Mouse (Mus musculus): ENCODE data around the gene Tmtc2.

Tmtc2 gene

GRCm38 (mm10) chr10:105500482-105500881 lies 73.8 kb downstream of the Tmtc2 start:
- DNase-seq (ENCODE audit: low spot score), result no peak

GRCm38 (mm10) chr10:105495248-105495647 lies 79.0 kb downstream of the Tmtc2 start:
- DNase-seq (ENCODE audit: low spot score), result no peak

GRCm38 (mm10) chr10:105492485-105492884 lies 81.8 kb downstream of the Tmtc2 start:
- DNase-seq (ENCODE audit: low spot score), result no peak

GRCm38 (mm10) chr10:105490748-105491147 lies 83.5 kb downstream of the Tmtc2 start:
- DNase-seq (ENCODE audit: low spot score), result no peak

GRCm38 (mm10) chr10:105489970-105490735 lies 84.1 kb downstream of the Tmtc2 start:
- DNase-seq (ENCODE audit: low spot score), result peak; percentile 61

- no peak for DNase-seq (ENCODE audit: low spot score)
Observed at GRCm38 (mm10) chr10:105486977-105487376, 87.3 kb downstream of the Tmtc2 start.

- DNase-seq (ENCODE audit: low spot score), result peak; percentile 75
Observed at GRCm38 (mm10) chr10:105484355-105485094, 89.7 kb downstream of the Tmtc2 start.

- DNase-seq (ENCODE audit: low spot score), result no peak
Observed at GRCm38 (mm10) chr10:105479771-105480170, 94.5 kb downstream of the Tmtc2 start.

GRCm38 (mm10) chr10:105477623-105478238 lies 96.5 kb downstream of the Tmtc2 start:
- DNase-seq (ENCODE audit: low spot score), result no peak

- no peak for DNase-seq (ENCODE audit: low spot score)
Observed at GRCm38 (mm10) chr10:105474162-105474830, 100.0 kb downstream of the Tmtc2 start.

- no peak for DNase-seq (ENCODE audit: low spot score)
Observed at GRCm38 (mm10) chr10:105464378-105464777, 109.9 kb downstream of the Tmtc2 start.

GRCm38 (mm10) chr10:105453441-105453840 lies 120.8 kb downstream of the Tmtc2 start:
- no peak for DNase-seq (ENCODE audit: low spot score)

GRCm38 (mm10) chr10:105447191-105447590 lies 127.1 kb downstream of the Tmtc2 start:
- DNase-seq (ENCODE audit: low spot score), result no peak

GRCm38 (mm10) chr10:105444309-105444708 lies 129.9 kb downstream of the Tmtc2 start:
- no peak for DNase-seq (ENCODE audit: low spot score)

GRCm38 (mm10) chr10:105434879-105435278 lies 139.4 kb downstream of the Tmtc2 start:
- no peak for DNase-seq (ENCODE audit: low spot score)

GRCm38 (mm10) chr10:105430885-105431284 lies 143.4 kb downstream of the Tmtc2 start:
- DNase-seq (ENCODE audit: low spot score), result peak; percentile 61

GRCm38 (mm10) chr10:105430232-105430631 lies 144.0 kb downstream of the Tmtc2 start:
- DNase-seq (ENCODE audit: low spot score), result peak; percentile 53

GRCm38 (mm10) chr10:105428080-105428479 lies 146.2 kb downstream of the Tmtc2 start:
- no peak for DNase-seq (ENCODE audit: low spot score)

GRCm38 (mm10) chr10:105427625-105428024 lies 146.6 kb downstream of the Tmtc2 start:
- DNase-seq (ENCODE audit: low spot score), result no peak

- DNase-seq (ENCODE audit: low spot score), result no peak
Observed at GRCm38 (mm10) chr10:105425052-105425451, 149.2 kb downstream of the Tmtc2 start.

GRCm38 (mm10) chr10:105423187-105423586 lies 151.1 kb downstream of the Tmtc2 start:
- no peak for DNase-seq (ENCODE audit: low spot score)

- DNase-seq (ENCODE audit: low spot score), result no peak
Observed at GRCm38 (mm10) chr10:105417845-105418383, 156.3 kb downstream of the Tmtc2 start.

Measured in embryo, embryonic 10.5 days (tissue).